Mouse (Mus musculus): ENCODE measurements at regions not wholly inside any gene's neighbourhood (a gene's known extent, or its start where the extent isn't known, plus 50 kb on each side); places are given as distances from the start of the nearest gene placed in this dataset.

DNA sequence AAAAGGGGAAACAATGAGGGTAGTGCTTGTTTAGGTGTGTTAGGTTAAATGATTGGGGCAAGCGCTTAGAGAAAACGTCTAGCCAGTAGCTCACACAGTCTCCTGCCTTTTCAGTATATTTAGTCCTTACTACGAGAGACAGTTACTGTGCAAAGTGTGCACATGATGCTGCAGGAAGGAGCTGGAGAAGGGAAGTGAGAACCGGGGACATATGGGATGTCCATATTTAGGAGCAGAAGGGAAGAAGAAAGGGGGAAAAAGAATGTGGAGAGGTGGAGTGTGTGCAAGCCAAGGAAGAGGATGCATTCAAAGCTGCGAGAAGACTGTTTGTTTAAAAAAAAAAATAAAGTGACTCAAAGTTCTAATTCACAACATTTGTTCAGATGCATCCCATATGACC is 227.8 kb upstream of the Sash1 start:
- no peak overlapping the region for H3K4me2 ChIP-seq (ENCODE audit: low read depth)
- H3K4me3 ChIP-seq (ENCODE audit: low read depth, low read length), result no peak overlapping the region
- 83% methylated on average over 5 of the region's 5 CpGs for WGBS
- ATAC-seq (ENCODE audit: insufficient read depth, low FRiP score, low TSS enrichment), result no peak
- H3K36me3 ChIP-seq (ENCODE audit: control insufficient read depth, insufficient read depth, low read length), result no peaks in the 10 kb centered on the region
- no peak for DNase-seq (ENCODE audit: low spot score)
- H3K27me3 ChIP-seq (ENCODE audit: control insufficient read depth, insufficient read depth, low read length), result no peaks in the 10 kb centered on the region
- no peak overlapping the region for H3K9ac ChIP-seq (ENCODE audit: low read length)
- no peaks in the 10 kb centered on the region for H3K9me3 ChIP-seq (ENCODE audit: control insufficient read depth, low read length)
- H3K27ac ChIP-seq (ENCODE audit: low read depth, low read length), result no peak overlapping the region
- no peaks in the 10 kb centered on the region for H3K4me1 ChIP-seq (ENCODE audit: control insufficient read depth, insufficient read depth, low read length)

DNA sequence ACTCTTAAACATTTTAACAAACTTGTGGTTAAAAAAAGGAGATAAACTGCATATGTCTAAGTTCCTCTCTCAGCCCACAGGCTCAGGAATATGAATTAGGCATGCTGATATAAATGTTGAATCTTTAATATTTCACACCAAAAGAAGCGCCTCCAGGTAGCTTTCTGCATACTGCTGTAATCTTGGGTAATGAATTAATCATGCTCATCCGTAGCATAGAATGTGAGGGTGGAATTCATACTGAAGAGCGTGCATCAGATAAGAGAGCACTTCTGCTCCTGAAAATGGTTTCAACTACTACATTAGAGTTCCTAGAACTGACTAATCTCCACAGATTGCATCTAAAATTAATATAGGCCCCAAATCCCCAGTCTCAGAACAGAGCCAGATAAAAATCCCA is 225.2 kb upstream of the Sash1 start:
- Histone ChIP-seq H3K4me1 (ENCODE audit: control insufficient read depth, insufficient read depth, low read length) (no peaks in the 10 kb centered on the region), H3K27ac (ENCODE audit: low read depth, low read length) (no peak overlapping the region), H3K9ac (ENCODE audit: low read length) (no peak overlapping the region), H3K9me3 (ENCODE audit: control insufficient read depth, low read length) (no peaks in the 10 kb centered on the region), H3K36me3 (ENCODE audit: control insufficient read depth, insufficient read depth, low read length) (no peaks in the 10 kb centered on the region), H3K4me2 (ENCODE audit: low read depth) (no peak overlapping the region), H3K4me3 (ENCODE audit: low read depth, low read length) (no peak overlapping the region), H3K27me3 (ENCODE audit: control insufficient read depth, insufficient read depth, low read length) (no peaks in the 10 kb centered on the region)
- no peak for ATAC-seq (ENCODE audit: insufficient read depth, low FRiP score, low TSS enrichment)
- WGBS, result 87% methylated on average over 3 of the region's 3 CpGs
- DNase-seq (ENCODE audit: low spot score), result no peak

GRCm38 (mm10) chr10:9096207-9096606 is 210.3 kb upstream of the Sash1 start:
- no peak overlapping the region for H3K9ac ChIP-seq (ENCODE audit: low read length)
- ATAC-seq (ENCODE audit: insufficient read depth, low FRiP score, low TSS enrichment) (no peak), DNase-seq (ENCODE audit: low spot score) (no peak)
- no peaks in the 10 kb centered on the region for H3K9me3 ChIP-seq (ENCODE audit: control insufficient read depth, low read length)
- no peak overlapping the region for H3K4me2 ChIP-seq (ENCODE audit: low read depth)
- no peak overlapping the region for H3K27ac ChIP-seq (ENCODE audit: low read depth, low read length)
- H3K4me1 ChIP-seq (ENCODE audit: control insufficient read depth, insufficient read depth, low read length), result no peaks in the 10 kb centered on the region
- no peaks in the 10 kb centered on the region for H3K27me3 ChIP-seq (ENCODE audit: control insufficient read depth, insufficient read depth, low read length)
- 94% methylated on average over 2 of the region's 2 CpGs for WGBS
- no peak overlapping the region for H3K4me3 ChIP-seq (ENCODE audit: low read depth, low read length)
- H3K36me3 ChIP-seq (ENCODE audit: control insufficient read depth, insufficient read depth, low read length), result no peaks in the 10 kb centered on the region

DNA sequence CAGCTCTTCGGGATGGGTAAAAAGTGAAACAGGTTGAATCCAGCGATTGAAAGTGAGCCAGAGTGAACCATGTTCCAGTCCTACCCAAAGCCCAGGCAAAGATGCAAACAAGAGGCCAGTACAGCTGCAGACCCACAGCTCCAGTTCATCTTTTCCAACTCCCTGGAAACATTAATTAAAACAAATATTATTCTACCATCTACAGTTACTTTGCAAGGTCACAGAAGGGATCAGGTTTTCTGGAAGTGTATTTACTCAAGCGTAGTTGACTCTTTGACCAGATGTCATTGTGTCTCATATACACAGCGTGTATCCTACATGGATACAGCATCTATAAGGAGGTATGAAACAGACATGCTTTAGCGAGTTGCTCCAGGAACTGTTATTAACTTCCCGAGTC is 209.3 kb upstream of the Sash1 start:
- 63% methylated on average over 6 of the region's 6 CpGs for WGBS
- no peak overlapping the region for H3K4me2 ChIP-seq (ENCODE audit: low read depth)
- DNase-seq (ENCODE audit: low spot score), result no peak

DNA sequence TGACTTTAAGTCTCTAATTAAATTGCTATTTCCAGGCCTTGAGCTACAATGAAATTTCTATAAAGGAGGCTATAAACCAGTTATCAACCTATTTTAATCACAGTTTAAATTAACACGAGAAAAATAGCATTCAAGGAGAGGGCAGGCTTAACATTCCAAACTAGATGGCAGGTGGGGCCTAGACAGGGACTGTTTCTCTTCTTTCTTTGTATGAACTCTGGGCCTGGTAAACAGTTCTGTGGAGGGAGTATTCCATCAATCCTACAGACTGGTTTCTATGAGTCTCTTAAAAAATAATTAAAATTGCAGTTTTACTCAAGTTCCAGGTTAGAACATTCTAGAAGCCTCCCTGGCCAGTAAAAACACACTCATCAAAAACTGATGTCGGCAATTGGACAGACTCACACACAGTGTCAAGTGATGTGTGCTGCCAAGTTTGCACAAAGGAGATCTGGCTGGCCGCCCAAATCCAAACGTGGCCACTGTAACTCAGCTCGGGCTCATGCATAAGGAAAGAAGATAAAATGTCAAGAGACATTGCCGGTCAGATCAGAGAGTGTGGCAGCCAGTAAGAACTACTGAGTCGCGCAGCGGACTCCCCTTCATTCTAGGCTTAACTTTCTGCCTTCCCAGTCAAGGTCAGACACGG is 206.5 kb upstream of the Sash1 start:
- DNase-seq (ENCODE audit: low spot score), result no peak
- Histone ChIP-seq H3K36me3 (ENCODE audit: control insufficient read depth, insufficient read depth, low read length) (no peaks in the 10 kb centered on the region), H3K9ac (ENCODE audit: low read length) (no peak overlapping the region), H3K27ac (ENCODE audit: low read depth, low read length) (no peak overlapping the region), H3K4me2 (ENCODE audit: low read depth) (no peak overlapping the region), H3K4me1 (ENCODE audit: control insufficient read depth, insufficient read depth, low read length) (no peaks in the 10 kb centered on the region), H3K4me3 (ENCODE audit: low read depth, low read length) (no peak overlapping the region), H3K9me3 (ENCODE audit: control insufficient read depth, low read length) (no peaks in the 10 kb centered on the region), H3K27me3 (ENCODE audit: control insufficient read depth, insufficient read depth, low read length) (no peaks in the 10 kb centered on the region)
- WGBS, result 85% methylated on average over 10 of the region's 10 CpGs
- ATAC-seq (ENCODE audit: insufficient read depth, low FRiP score, low TSS enrichment), result no peak

More for the DNA sequence above, 209.3 kb upstream of the Sash1 start:
- Histone ChIP-seq H3K27me3 (ENCODE audit: control insufficient read depth, insufficient read depth, low read length) (no peaks in the 10 kb centered on the region), H3K9ac (ENCODE audit: low read length) (no peak overlapping the region), H3K9me3 (ENCODE audit: control insufficient read depth, low read length) (no peaks in the 10 kb centered on the region), H3K27ac (ENCODE audit: low read depth, low read length) (no peak overlapping the region), H3K4me1 (ENCODE audit: control insufficient read depth, insufficient read depth, low read length) (no peaks in the 10 kb centered on the region), H3K4me3 (ENCODE audit: low read depth, low read length) (no peak overlapping the region), H3K36me3 (ENCODE audit: control insufficient read depth, insufficient read depth, low read length) (no peaks in the 10 kb centered on the region)
- ATAC-seq (ENCODE audit: insufficient read depth, low FRiP score, low TSS enrichment), result no peak

DNA sequence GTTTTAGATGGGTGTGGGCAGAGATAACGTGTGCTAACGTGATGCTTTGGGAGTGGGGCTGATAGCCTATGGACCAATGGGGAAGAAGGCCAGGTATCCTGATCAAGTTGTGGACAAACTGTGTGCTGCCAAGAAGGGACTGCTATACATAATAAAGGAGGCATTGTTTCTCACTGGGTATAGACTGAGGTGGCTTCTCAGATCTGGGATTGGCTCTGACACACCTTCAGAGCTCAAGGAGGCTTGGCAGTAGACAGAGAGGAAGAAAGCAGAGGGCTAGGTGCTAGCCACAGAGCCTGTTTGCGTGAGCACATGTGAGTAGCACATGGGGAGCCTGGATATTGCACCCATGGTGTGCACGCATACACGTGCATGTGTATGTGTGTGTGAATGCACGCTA is 205.1 kb upstream of the Sash1 start:
- no peak overlapping the region for H3K4me2 ChIP-seq (ENCODE audit: low read depth)
- 93% methylated on average over 6 of the region's 6 CpGs for WGBS
- no peaks in the 10 kb centered on the region for H3K27me3 ChIP-seq (ENCODE audit: control insufficient read depth, insufficient read depth, low read length)
- DNase-seq (ENCODE audit: low spot score), result no peak
- no peak overlapping the region for H3K27ac ChIP-seq (ENCODE audit: low read depth, low read length)
- H3K4me3 ChIP-seq (ENCODE audit: low read depth, low read length), result no peak overlapping the region
- H3K9me3 ChIP-seq (ENCODE audit: control insufficient read depth, low read length), result no peaks in the 10 kb centered on the region
- no peak overlapping the region for H3K9ac ChIP-seq (ENCODE audit: low read length)
- H3K4me1 ChIP-seq (ENCODE audit: control insufficient read depth, insufficient read depth, low read length), result no peaks in the 10 kb centered on the region
- no peak for ATAC-seq (ENCODE audit: insufficient read depth, low FRiP score, low TSS enrichment)
- H3K36me3 ChIP-seq (ENCODE audit: control insufficient read depth, insufficient read depth, low read length), result no peaks in the 10 kb centered on the region

- ATAC-seq (ENCODE audit: insufficient read depth, low FRiP score, low TSS enrichment) (no peak), DNase-seq (ENCODE audit: low spot score) (no peak)
- Histone ChIP-seq H3K9me3 (ENCODE audit: control insufficient read depth, low read length) (no peaks in the 10 kb centered on the region), H3K27me3 (ENCODE audit: control insufficient read depth, insufficient read depth, low read length) (no peaks in the 10 kb centered on the region), H3K27ac (ENCODE audit: low read depth, low read length) (no peak overlapping the region), H3K4me2 (ENCODE audit: low read depth) (no peak overlapping the region), H3K36me3 (ENCODE audit: control insufficient read depth, insufficient read depth, low read length) (no peaks in the 10 kb centered on the region), H3K4me3 (ENCODE audit: low read depth, low read length) (no peak overlapping the region), H3K4me1 (ENCODE audit: control insufficient read depth, insufficient read depth, low read length) (no peaks in the 10 kb centered on the region), H3K9ac (ENCODE audit: low read length) (no peak overlapping the region)
- 93% methylated on average over 3 of the region's 3 CpGs for WGBS
These were observed 202.0 kb upstream of the Sash1 start for GRCm38 (mm10) chr10:9087871-9088270.

- H3K4me2 ChIP-seq (ENCODE audit: low read depth), result no peak overlapping the region
- no peak overlapping the region for H3K27ac ChIP-seq (ENCODE audit: low read depth, low read length)
- H3K4me3 ChIP-seq (ENCODE audit: low read depth, low read length), result no peak overlapping the region
- no peaks in the 10 kb centered on the region for H3K9me3 ChIP-seq (ENCODE audit: control insufficient read depth, low read length)
- H3K9ac ChIP-seq (ENCODE audit: low read length), result no peak overlapping the region
- H3K4me1 ChIP-seq (ENCODE audit: control insufficient read depth, insufficient read depth, low read length), result no peaks in the 10 kb centered on the region
- ATAC-seq (ENCODE audit: insufficient read depth, low FRiP score, low TSS enrichment), result no peak
- no peak for DNase-seq (ENCODE audit: low spot score)
- 80% methylated on average over 3 of the region's 3 CpGs for WGBS
- no peaks in the 10 kb centered on the region for H3K36me3 ChIP-seq (ENCODE audit: control insufficient read depth, insufficient read depth, low read length)
- H3K27me3 ChIP-seq (ENCODE audit: control insufficient read depth, insufficient read depth, low read length), result no peaks in the 10 kb centered on the region
These were observed 201.3 kb upstream of the Sash1 start for GRCm38 (mm10) chr10:9087171-9087570.

- Histone ChIP-seq H3K4me2 (ENCODE audit: low read depth) (no peak overlapping the region), H3K9me3 (ENCODE audit: control insufficient read depth, low read length) (no peaks in the 10 kb centered on the region), H3K27ac (ENCODE audit: low read depth, low read length) (no peak overlapping the region), H3K4me3 (ENCODE audit: low read depth, low read length) (no peak overlapping the region), H3K27me3 (ENCODE audit: control insufficient read depth, insufficient read depth, low read length) (no peaks in the 10 kb centered on the region), H3K36me3 (ENCODE audit: control insufficient read depth, insufficient read depth, low read length) (no peaks in the 10 kb centered on the region), H3K4me1 (ENCODE audit: control insufficient read depth, insufficient read depth, low read length) (no peaks in the 10 kb centered on the region), H3K9ac (ENCODE audit: low read length) (no peak overlapping the region)
- no peak for DNase-seq (ENCODE audit: low spot score)
- no peak for ATAC-seq (ENCODE audit: insufficient read depth, low FRiP score, low TSS enrichment)
- 85% methylated on average over 2 of the region's 2 CpGs for WGBS
These were observed 200.8 kb upstream of the Sash1 start for GRCm38 (mm10) chr10:9086666-9087065.

Measured in neural tube, embryonic 11.5 days (tissue).